8 mouse cellular contexts compared by ENCODE assay signal in the genomic region with DNA sequence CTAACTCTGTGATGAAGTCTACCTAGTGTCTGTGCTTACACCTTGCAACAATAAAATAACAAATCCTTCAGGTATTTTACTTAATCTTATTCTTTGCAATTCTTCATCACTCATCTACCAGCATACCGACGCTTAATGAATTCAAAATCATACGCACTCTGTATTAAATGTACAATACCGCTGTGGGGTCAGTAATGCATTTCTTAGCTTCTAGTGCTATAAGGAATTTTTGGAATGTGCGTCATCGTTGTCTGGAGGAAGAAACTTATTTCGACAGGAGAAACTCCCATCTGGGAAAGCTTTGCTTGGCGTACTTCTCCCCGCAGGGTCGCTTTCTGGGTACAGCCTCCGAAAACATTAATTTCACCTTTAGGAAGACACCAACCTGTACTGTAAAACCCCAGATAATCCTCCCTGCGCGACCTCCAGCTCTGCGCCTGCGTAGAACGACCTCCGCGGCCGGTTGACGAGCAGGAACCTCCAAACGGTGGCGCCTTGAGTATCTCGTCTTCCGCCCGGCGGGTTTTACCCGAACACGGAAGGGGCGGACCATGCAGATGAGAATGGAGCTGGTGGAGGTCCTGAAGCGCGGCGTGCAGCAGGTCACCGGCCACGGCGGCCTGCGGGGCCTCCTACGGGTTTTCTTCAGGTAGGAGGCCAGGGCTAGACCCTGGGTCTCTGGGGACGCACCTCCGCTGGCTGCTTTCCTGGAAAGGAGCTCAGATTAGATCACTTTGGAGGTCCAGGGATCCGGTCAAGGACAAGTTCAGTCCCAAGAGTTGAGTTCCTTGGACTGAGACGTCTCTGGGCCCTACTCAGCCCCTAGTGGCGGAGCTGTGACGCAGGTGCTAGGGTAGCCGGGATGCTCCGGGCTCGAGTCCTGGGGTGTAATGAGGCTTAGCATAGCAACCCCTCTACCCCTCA. TPM values are rescaled to one million over a fixed set of nuclear protein-coding genes. Genes with fewer than 3 reads are reported as not detected.
A peak's percentile ranks its signal among the peaks of the same experiment; 100 is the strongest.
DNase-seq lines count a peak whose midpoint lies in the region; ATAC-seq and TF ChIP-seq lines count a peak whose summit lies in the region.

A gene (plus strand): TSS at position 239 of the 924 bp plus-strand sequence.

- TF ChIP-seq POLR2A in bone marrow macrophage, adult 2 months (IDR thresholded peaks at IDR 0.05; ENCODE audit: borderline replicate concordance, low read depth, low read length) = peak; percentile 34; the same call in 1 of the 2 replicates
- TF ChIP-seq POLR2A in embryonic fibroblast, embryonic 13.5 days (IDR thresholded peaks at IDR 0.05; ENCODE audit: low read depth, low read length) = peak; percentile 79

- H3K9me3 ChIP-seq in kidney, embryonic 14.5 days (ENCODE audit: control insufficient read depth, low read length) = no peaks in the 10 kb centered on the region
- no peaks in the 10 kb centered on the region for H3K9me3 ChIP-seq in limb, embryonic 15.5 days

- peak within 1 kb of the TSS; percentile 53 for H3K27ac ChIP-seq in bone marrow macrophage, adult 2 months (ENCODE audit: insufficient read depth, low read depth, low read length)
- peak within 1 kb of the TSS; percentile 48; the same call in 1 of the 2 replicates for H3K27ac ChIP-seq in embryonic fibroblast, embryonic 13.5 days (ENCODE audit: insufficient read depth, low read length)
- H3K27ac ChIP-seq in kidney, embryonic 14.5 days (ENCODE audit: low read depth, low read length) = peak within 1 kb of the TSS; percentile 83
- H3K27ac ChIP-seq in limb, embryonic 15.5 days = peak within 1 kb of the TSS; percentile 84

- peak; percentile 96 for ATAC-seq in kidney, embryonic 14.5 days (ENCODE audit: low FRiP score, low TSS enrichment)
- peak; percentile 93 for ATAC-seq in limb, embryonic 15.5 days (ENCODE audit: insufficient number of reproducible peaks, low FRiP score, low TSS enrichment, low read depth)

- TF ChIP-seq CTCF in bone marrow macrophage, adult 2 months (IDR thresholded peaks at IDR 0.05; ENCODE audit: low read depth, low read length) = 0 out of 2 replicates have a peak, but pooled peaks have one; percentile 19
- TF ChIP-seq CTCF in embryonic fibroblast, embryonic 13.5 days (IDR thresholded peaks at IDR 0.05; ENCODE audit: borderline replicate concordance, insufficient read depth, low read length) = peak; percentile 46; the same call in 1 of the 2 replicates

- DNase-seq in A20 (ENCODE audit: low read depth, low spot score) = peak; percentile 98
- DNase-seq in heart, adult 9 months (ENCODE audit: low spot score in 2 of 2) = peak; percentile 94 to 96
- peak; percentile 80 to 89 for DNase-seq in monocyte, adult 2 months (ENCODE audit: low read depth in 1 of 2, low spot score in 2 of 2)
- peak; percentile 93 for DNase-seq in spleen, postnatal 36 days (ENCODE audit: low spot score in 2 of 2)

- no peaks in the 10 kb centered on the region for H3K27me3 ChIP-seq in kidney, embryonic 14.5 days (ENCODE audit: control insufficient read depth, insufficient read depth, low read length)
- H3K27me3 ChIP-seq in limb, embryonic 15.5 days = no peaks in the 10 kb centered on the region

- H3K4me3 ChIP-seq in bone marrow macrophage, adult 2 months (ENCODE audit: insufficient read depth, low read length) = peak within 1 kb of the TSS; percentile 91
- peak within 1 kb of the TSS; percentile 67 for H3K4me3 ChIP-seq in embryonic fibroblast, embryonic 13.5 days (ENCODE audit: insufficient read depth, low read length)
- peak within 1 kb of the TSS; percentile 86 for H3K4me3 ChIP-seq in kidney, embryonic 14.5 days (ENCODE audit: low read length)
- H3K4me3 ChIP-seq in limb, embryonic 15.5 days = peak within 1 kb of the TSS; percentile 89

- peaks cover 34% of the 10 kb centered on the region for H3K36me3 ChIP-seq in kidney, embryonic 14.5 days (ENCODE audit: control insufficient read depth, insufficient read depth, low read length)
- peaks cover 28% of the 10 kb centered on the region for H3K36me3 ChIP-seq in limb, embryonic 15.5 days

- peak within 1 kb of the TSS; percentile 82 for H3K4me2 ChIP-seq in kidney, embryonic 14.5 days (replicated peaks; ENCODE audit: low read depth, low read length)
- peak within 1 kb of the TSS; percentile 76 for H3K4me2 ChIP-seq in limb, embryonic 15.5 days

- peaks cover 8% of the 10 kb centered on the region for H3K4me1 ChIP-seq in bone marrow macrophage, adult 2 months (ENCODE audit: control insufficient read depth, insufficient read depth, low read length)
- no peaks in the 10 kb centered on the region for H3K4me1 ChIP-seq in embryonic fibroblast, embryonic 13.5 days (ENCODE audit: control insufficient read depth, insufficient read depth, low read length)
- 0 out of 2 replicates have a peak, but pooled peaks cover 4% of the 10 kb centered on the region for H3K4me1 ChIP-seq in kidney, embryonic 14.5 days (ENCODE audit: control insufficient read depth, insufficient read depth, low read length)
- H3K4me1 ChIP-seq in limb, embryonic 15.5 days = peaks cover 7% of the 10 kb centered on the region

- under 1% methylated on average over 46 of the region's 46 CpGs for WGBS in kidney, embryonic 14.5 days
- under 1% methylated on average over 46 of the region's 46 CpGs for WGBS in limb, embryonic 15.5 days

- H3K9ac ChIP-seq in kidney, embryonic 14.5 days (ENCODE audit: low read depth, low read length) = peak within 1 kb of the TSS; percentile 82
- peak within 1 kb of the TSS; percentile 89 for H3K9ac ChIP-seq in limb, embryonic 15.5 days

RNA-seq across cellular contexts. Expression of the gene that starts here (rescaled TPM):
- polyA plus RNA-seq in bone marrow macrophage, adult 2 months (2012; ENCODE audit: insufficient read depth, insufficient read length, missing spikeins) = 97.1 and 110 TPM in 2 replicates
- polyA plus RNA-seq in embryonic fibroblast, embryonic 13.5 days (2011; ENCODE audit: insufficient read length, low read depth, missing spikeins) = 134 and 170 TPM in 2 replicates
- polyA plus RNA-seq in kidney, embryonic 14.5 days (2014; fragmentation: Nextera tagmentation; extraction: Ambion mirVana) = 526 and 667 TPM in 2 replicates
- 253 and 283 TPM in 2 replicates for polyA plus RNA-seq in limb, embryonic 15.5 days (2015; fragmentation: Nextera tagmentation; extraction: Ambion mirVana)

Comparison
In these comparisons a context has a peak if more than half of its experiments do, and no peak if none do; other contexts are left out.
1. Peak in every context shown above with its lines: DNase-seq, ATAC-seq, H3K4me3 ChIP-seq and H3K27ac ChIP-seq.